Mouse (Mus musculus) stomach, postnatal 0 days (tissue): ENCODE results near the gene Lbx1.

Experiments
- CTCF ChIP-seq: IDR thresholded peaks from 2 replicates; pipeline ENCODE4 v1.5.1; 2016; ENCODE audit warnings: antibody characterized with exemption, low read depth, mild to moderate bottlenecking, moderate library complexity
- EP300 ChIP-seq: optimal IDR thresholded peaks from 2 replicates; pipeline ENCODE3; 2016; ENCODE audit warnings: antibody characterized with exemption

DNA sequence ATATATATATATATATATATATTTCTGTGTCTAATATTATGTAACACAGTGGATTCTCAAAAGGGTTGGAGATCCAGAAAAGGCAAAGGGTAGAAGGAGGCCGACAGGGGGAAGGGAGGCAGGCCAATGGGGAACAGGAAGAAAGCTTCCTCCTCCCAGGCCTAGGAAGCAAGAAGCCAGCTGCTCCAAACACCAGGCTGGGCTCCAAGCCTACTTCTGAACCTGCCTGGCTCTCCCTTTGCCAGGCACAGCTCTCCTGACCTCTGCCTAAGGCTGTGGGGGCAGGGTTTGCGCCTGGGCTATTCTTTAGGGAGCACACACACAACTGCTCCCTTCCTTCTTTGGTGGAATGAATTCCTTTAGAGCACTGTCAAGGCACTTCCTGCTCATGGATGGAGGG is 4.4 kb upstream of the Lbx1 start:
- TF ChIP-seq CTCF (no peak), EP300 (no peak)
